In genomic region chr12:117688655-117689548, GRCm38 (mm10) we compare ENCODE assay signal across 8 mouse cellular contexts.
DNase-seq lines count a peak whose midpoint lies in the region; ATAC-seq and TF ChIP-seq lines count a peak whose summit lies in the region.

No protein-coding gene starts in this region.

- H3K27ac ChIP-seq in lung, embryonic 15.5 days = no peak overlapping the region
- H3K27ac ChIP-seq in heart, embryonic 16.5 days (ENCODE audit: low read length) = no peak overlapping the region

- 0 out of 2 replicates have a peak overlapping the region, but pooled peaks have one; percentile 12 for H3K9ac ChIP-seq in lung, embryonic 15.5 days
- H3K9ac ChIP-seq in heart, embryonic 16.5 days (ENCODE audit: low read length) = peak overlapping the region; percentile 26

- 13% methylated on average over 32 of the region's 32 CpGs for whole genome bisulfite sequencing in lung, embryonic 15.5 days
- WGBS in lung, adult 2 months = 31% methylated on average over 32 of the region's 32 CpGs
- 12% methylated on average over 32 of the region's 32 CpGs for WGBS in heart, embryonic 16.5 days

- no peaks in the 10 kb centered on the region for H3K36me3 ChIP-seq in lung, embryonic 15.5 days
- H3K36me3 ChIP-seq in heart, embryonic 16.5 days (ENCODE audit: control insufficient read depth, insufficient read depth) = no peaks in the 10 kb centered on the region

- ATAC-seq in lung, embryonic 15.5 days (ENCODE audit: borderline replicate concordance, extremely low read depth, low FRiP score, low TSS enrichment) = peak; percentile 83
- ATAC-seq in heart, embryonic 16.5 days (replicated peaks; ENCODE audit: extremely low read depth, insufficient read depth, low FRiP score) = peak; percentile 41; the same call in 1 of the 2 replicates

- DNase-seq in lung, adult 2 months = no peak
- DNase-seq in embryo, embryonic 10 days (ENCODE audit: low spot score) = peak; percentile 83
- peak; percentile 52 to 58 for DNase-seq in layer of hippocampus, postnatal 14 days (ENCODE audit: low spot score in 2 of 2)
- DNase-seq in lung, postnatal 10 days = peak; percentile 57
- DNase-seq in right cerebral cortex, postnatal 36 days (ENCODE audit: low spot score in 2 of 2) = peak; percentile 49 to 52
- DNase-seq in thymus, adult 18-20 months = no peak

- TF ChIP-seq CTCF in lung, adult 2 months (IDR thresholded peaks at IDR 0.05; ENCODE audit: insufficient read depth, low read length) = no peak

- peak overlapping the region; percentile 30 for H3K4me3 ChIP-seq in lung, embryonic 15.5 days
- no peak overlapping the region for H3K4me3 ChIP-seq in lung, adult 2 months (replicated peaks; ENCODE audit: extremely low read depth, low read depth, low read length)
- H3K4me3 ChIP-seq in heart, embryonic 16.5 days (ENCODE audit: low read length) = peak overlapping the region; percentile 49

- peak overlapping the region; percentile 60 for H3K4me2 ChIP-seq in lung, embryonic 15.5 days
- peak overlapping the region; percentile 72 for H3K4me2 ChIP-seq in heart, embryonic 16.5 days (ENCODE audit: low read depth, low read length)

- no peaks in the 10 kb centered on the region for H3K27me3 ChIP-seq in lung, embryonic 15.5 days
- no peaks in the 10 kb centered on the region for H3K27me3 ChIP-seq in heart, embryonic 16.5 days (ENCODE audit: control insufficient read depth, insufficient read depth, low read length)

- H3K9me3 ChIP-seq in lung, embryonic 15.5 days = no peaks in the 10 kb centered on the region
- H3K9me3 ChIP-seq in heart, embryonic 16.5 days (replicated peaks; ENCODE audit: control insufficient read depth, low read length) = no peaks in the 10 kb centered on the region

- peaks cover 15% of the 10 kb centered on the region for H3K4me1 ChIP-seq in lung, embryonic 15.5 days
- H3K4me1 ChIP-seq in lung, adult 2 months (ENCODE audit: control insufficient read depth, insufficient read depth, low read length) = peaks cover 3% of the 10 kb centered on the region; the same call in 1 of the 2 replicates
- H3K4me1 ChIP-seq in heart, embryonic 16.5 days (ENCODE audit: control insufficient read depth, insufficient read depth, low read length) = peaks cover 5% of the 10 kb centered on the region

- no peak for TF ChIP-seq POLR2A in lung, adult 2 months (IDR thresholded peaks at IDR 0.05; ENCODE audit: borderline replicate concordance, extremely low read depth, low read depth, low read length)

Comparison
In these comparisons a context has a peak if more than half of its experiments do, and no peak if none do; other contexts are left out.
1. DNase-seq: peak in embryo, embryonic 10 days (single experiment), layer of hippocampus, postnatal 14 days (2 of 2), lung, postnatal 10 days (single experiment) and right cerebral cortex, postnatal 36 days (2 of 2); none in lung, adult 2 months (single experiment) and thymus, adult 18-20 months (0 of 2).